Mouse (Mus musculus): Measurements from ENCODE around the gene Tfap2d.

The Tfap2d gene

DNA sequence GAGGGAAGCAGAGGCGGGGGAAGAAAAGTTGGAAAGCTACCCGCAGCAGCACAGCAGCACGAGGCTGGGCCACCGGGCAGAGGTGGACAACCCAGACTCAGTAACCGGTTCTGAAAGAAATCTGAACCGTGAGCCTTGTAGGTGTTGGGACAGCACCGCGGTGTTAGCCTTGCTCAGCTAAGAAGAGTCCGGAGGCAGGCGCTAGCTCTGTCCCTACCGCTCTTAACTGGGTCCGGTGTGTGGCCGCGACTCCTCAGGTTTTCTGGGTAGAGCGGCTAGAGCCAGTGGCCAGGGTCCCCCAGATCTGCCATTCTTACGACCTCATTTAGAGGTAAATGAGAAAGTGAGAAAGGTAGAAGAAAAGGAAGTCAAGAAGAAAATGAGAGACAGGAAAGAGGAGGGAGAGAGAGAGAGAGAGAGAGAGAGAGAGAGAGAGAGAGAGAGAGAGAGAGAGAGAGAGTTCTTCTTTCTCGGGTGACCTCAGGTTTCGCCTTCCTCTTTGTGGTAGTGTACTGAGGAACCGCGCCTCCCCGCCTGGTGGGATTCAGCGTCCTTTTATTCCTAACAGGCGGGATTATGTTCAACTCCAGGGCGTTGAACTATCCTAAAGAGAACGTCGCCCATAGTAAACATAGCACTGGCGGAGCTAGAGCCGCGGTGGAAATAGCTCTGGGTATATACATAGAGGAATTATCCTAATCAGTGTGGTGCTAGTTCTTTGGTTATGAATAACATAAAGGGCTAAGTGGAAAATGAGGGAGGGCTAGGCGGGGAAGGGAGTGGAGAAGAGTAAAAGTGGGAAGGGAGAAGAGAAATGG, 107.6 kb downstream of the Tfap2d start:
- DNase-seq (ENCODE audit: low read depth, low spot score) = no peak

DNA sequence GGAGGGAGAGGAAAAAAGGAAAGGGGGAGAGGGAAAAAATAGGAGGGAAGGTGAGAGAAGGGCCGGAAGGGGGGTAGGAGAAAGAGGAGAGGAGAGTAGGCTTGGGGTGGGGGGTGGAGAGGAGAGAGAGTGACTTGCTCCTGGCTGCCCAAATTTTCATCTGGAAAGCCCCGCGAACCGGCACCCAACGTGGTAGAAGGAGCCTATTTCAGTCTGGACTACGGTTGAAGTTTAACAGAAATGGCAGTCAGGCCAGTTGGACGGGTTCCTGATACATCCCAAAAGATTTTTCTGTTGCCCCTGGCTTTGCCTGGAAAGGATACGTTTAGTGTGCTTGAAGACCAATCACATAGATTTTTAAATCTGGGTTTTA, 108.2 kb downstream of the Tfap2d start:
- DNase-seq (ENCODE audit: low read depth, low spot score) = no peak

DNA sequence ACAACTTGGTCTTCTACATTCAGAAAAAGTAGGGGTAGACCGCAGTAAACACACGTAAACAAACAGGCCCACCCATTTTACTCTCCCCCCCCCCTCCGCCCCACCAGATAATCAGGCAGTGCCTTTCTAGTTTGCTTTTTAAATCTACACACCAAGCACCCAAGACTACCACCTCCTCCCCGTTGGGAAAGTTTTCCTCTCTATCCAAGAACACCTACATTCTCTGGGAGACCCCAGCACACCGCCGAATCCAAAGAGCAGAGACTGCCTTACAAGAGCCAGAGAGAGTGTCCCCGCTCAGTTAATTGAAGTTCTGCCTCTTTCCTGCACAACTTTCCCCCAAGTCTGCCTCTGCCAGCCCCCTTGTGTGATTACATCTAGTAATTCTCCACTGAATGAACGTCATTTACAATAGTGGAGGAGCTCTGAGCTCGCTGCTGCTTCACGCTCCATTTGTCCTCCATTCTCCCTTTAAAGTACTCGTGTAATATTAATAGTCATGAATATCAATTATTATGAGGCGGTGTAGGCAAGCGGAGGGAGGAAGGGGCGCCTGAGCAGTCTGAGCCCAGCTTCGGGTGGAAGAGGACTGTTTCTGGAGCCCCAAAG, 108.8 kb downstream of the Tfap2d start:
- no peak for DNase-seq (ENCODE audit: low read depth, low spot score)

DNA sequence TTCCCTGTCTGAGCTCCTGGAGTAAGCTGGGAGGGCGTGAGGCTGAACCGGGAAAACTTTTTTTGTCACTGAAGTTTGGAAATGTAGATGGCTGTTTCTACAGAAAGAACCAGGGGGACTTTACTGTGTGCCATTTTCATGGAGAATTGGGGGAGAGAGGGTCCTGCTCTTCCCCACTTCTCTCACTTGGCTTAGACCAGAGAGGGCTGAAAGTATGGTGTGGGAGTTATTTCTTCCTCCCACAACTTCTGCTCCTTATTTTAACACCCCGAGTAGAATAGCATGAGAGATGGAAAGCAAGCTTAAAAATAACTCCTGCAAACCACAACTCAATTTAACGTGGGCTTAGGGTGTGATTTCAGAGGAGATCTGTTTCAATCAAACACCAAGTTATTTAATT, 109.9 kb downstream of the Tfap2d start:
- DNase-seq (ENCODE audit: low read depth, low spot score) = no peak

DNA sequence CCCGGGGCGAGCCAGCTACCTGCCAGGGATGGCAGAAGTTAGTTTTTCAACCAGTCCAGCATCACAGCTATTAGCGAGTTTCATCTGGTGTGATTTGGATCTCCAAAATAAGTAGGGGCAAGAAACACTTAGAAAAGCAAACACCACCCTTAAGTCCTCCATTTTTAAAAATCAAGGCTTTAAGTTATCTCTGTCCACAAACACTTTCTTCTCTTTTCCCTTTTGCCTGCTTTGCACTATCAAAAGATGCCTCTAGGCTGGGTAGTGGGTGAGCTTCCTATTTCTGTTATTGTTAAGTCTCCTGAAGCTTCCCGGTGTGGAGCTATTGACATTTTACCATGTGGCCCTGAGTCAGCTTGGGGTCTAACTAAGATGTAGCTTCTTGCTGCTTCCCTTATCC, 110.3 kb downstream of the Tfap2d start:
- DNase-seq (ENCODE audit: low read depth, low spot score) = no peak

DNA sequence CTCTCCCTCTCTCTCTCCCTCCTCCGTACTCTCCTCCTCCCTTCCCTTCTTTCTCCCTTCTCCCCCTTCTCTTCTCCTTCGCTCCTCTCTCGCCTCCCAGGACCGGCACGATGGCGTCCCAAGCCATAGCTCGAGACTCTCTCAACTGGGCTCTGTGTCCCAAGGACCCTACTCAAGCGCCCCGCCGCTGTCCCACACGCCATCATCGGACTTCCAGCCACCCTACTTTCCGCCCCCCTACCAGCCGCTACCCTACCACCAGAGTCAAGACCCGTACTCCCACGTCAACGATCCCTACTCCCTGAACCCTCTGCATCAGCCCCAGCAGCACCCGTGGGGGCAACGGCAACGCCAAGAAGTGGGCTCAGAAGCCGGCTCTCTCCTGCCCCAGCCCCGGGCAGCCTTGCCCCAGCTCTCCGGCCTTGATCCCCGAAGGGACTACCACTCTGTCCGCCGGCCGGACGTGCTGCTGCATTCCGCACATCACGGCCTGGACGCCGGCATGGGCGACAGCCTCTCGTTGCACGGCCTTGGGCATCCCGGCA, 111.1 kb downstream of the Tfap2d start:
- no peak for DNase-seq (ENCODE audit: low read depth, low spot score)

All from brain, embryonic 18.5 days (tissue).